Mouse (Mus musculus) liver, embryonic 12.5 days (tissue): Measurements from ENCODE around the gene Nrip2. TPM values are rescaled to one million over a fixed set of nuclear protein-coding genes. Genes with fewer than 3 reads are reported as not detected.

Experiments
- ATAC-seq: fragments of 200-750 bp; cut with Nextera tagmentation; 2 replicates; pipeline ENCODE4 v1.8.0; 2017; ENCODE audit warnings: moderate number of reproducible peaks, mild to moderate bottlenecking, moderate library complexity
- H3K27ac ChIP-seq: fragments of 300-500 bp; sonication (generic); 2 replicates; pipeline ENCODE4 v1.5.1; 2016; ENCODE audit warnings: mild to moderate bottlenecking
- H3K27me3 ChIP-seq: fragments of 300-500 bp; sonication (generic); replicated peaks from 2 replicates; pipeline ENCODE4 v1.6.1; 2016; ENCODE audit warnings: mild to moderate bottlenecking, moderate library complexity
- H3K36me3 ChIP-seq: fragments of 300-500 bp; sonication (generic); 2 replicates; pipeline ENCODE4 v1.6.1; 2016; ENCODE audit warnings: mild to moderate bottlenecking, moderate library complexity
- H3K4me1 ChIP-seq: fragments of 300-500 bp; sonication (generic); 2 replicates; pipeline ENCODE4 v1.6.1; 2016
- H3K4me2 ChIP-seq: fragments of 300-500 bp; sonication (generic); 2 replicates; pipeline ENCODE4 v1.6.1; 2016; ENCODE audit warnings: mild to moderate bottlenecking, moderate library complexity
- H3K4me3 ChIP-seq: fragments of 300-500 bp; sonication (generic); 2 replicates; pipeline ENCODE4 v1.5.1; 2016; ENCODE audit warnings: mild to moderate bottlenecking, moderate library complexity
- H3K9ac ChIP-seq: fragments of 300-500 bp; sonication (generic); 2 replicates; pipeline ENCODE4 v1.6.1; 2016; ENCODE audit warnings: mild to moderate bottlenecking, moderate library complexity
- H3K9me3 ChIP-seq: fragments of 300-500 bp; sonication (generic); replicated peaks from 2 replicates; pipeline ENCODE4 v1.6.1; 2016; ENCODE audit warnings: mild to moderate bottlenecking, moderate library complexity
- WGBS: fragments of 180-500 bp; shearing (Covaris S2); methylation state at CpG from one replicate; pipeline ENCODE4 v1.1.7; 2016; ENCODE audit not compliant: insufficient replicate concordance; 5-methylcytosine and 5-hydroxymethylcytosine counted together
- polyA plus RNA-seq: library from polyadenylated mRNA; unstranded; fragments of >200 nt; fragmentation: Nextera tagmentation; extraction: Ambion mirVana; gene quantifications from 2 replicates; pipeline ENCODE4 v1.2.1, GENCODE M21; 2016

Nrip2 gene
- polyA plus RNA-seq, 1 experiment from 2014 or later: 1.6 TPM

DNA sequence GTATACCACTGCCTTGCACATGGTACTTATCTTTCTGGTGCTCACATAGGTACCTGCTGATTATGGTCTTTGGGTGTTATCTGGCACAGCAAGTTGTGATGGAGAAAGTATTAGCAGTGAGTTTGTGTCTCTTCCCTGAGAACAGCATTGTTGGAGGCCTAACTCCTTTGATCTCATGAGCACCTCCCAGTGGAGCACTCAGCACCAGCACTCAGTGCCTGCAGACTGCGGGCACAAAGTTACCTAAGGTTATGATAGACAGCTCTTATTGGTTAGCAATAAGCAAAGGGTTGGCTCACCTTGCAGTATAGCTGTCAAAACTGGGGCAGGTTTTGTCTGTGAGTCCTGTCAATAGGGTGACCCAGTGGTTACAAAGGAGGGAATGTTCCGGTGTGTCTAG is 41.1 kb downstream of the Nrip2 start:
- Histone ChIP-seq H3K4me3 (no peak overlapping the region), H3K27ac (peak overlapping the region; percentile 58; the same call in 1 of the 2 replicates), H3K9ac (no peak overlapping the region), H3K36me3 (peaks cover 14% of the 10 kb centered on the region), H3K27me3 (0 out of 2 replicates have a peak, but pooled peaks cover 2% of the 10 kb centered on the region), H3K4me2 (no peak overlapping the region), H3K4me1 (peaks cover 48% of the 10 kb centered on the region), H3K9me3 (no peaks in the 10 kb centered on the region)
- 89% methylated on average over 2 of the region's 2 CpGs for WGBS
- no peak for ATAC-seq

DNA sequence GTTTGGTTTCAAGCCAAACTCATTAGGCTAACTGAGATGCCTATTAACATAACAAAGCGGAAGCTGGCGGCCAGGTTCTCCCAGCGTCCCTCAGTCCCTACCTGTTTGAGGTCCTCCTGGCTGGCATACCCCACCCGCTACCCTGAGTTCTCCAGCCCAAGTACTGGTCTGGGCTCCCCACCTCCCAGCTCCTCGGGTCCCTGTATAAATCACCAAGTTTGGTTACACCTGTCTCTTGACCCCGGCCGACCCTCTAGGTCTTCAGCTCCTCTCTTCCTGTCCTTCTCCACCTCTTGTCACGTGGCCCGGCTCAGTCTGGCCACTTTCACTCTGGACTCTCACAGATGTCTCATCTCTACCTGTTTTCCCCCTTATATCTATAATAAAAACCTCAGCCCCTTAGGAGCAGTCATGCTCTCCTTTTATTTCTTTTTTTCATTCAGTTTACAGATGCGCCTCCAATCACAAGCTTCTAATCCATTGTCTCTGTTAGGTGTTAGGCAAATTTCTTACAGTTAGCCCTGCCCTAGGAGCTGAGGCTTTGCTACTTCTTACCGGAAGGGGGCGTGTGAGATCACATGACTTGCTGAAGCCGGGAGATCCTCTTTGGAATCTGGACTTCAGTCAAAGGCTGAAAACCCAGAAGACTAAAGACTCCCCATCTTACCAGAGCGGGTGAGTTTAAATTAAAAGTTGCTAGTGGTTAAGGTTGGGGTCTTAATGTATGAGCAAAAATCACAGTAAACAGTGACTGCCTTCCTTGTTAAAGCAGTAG is 46.9 kb downstream of the Nrip2 start:
- H3K4me3 ChIP-seq: 0 out of 2 replicates have a peak overlapping the region, but pooled peaks have one; percentile 2
- peak overlapping the region; percentile 52 for H3K4me2 ChIP-seq
- H3K36me3 ChIP-seq: no peaks in the 10 kb centered on the region
- no peaks in the 10 kb centered on the region for H3K9me3 ChIP-seq
- peaks cover 16% of the 10 kb centered on the region for H3K4me1 ChIP-seq
- ATAC-seq: peak; percentile 62; the same call in 1 of the 2 replicates
- peaks cover 5% of the 10 kb centered on the region; the same call in 1 of the 2 replicates for H3K27me3 ChIP-seq
- no peak overlapping the region for H3K9ac ChIP-seq
- WGBS: 15% methylated on average over 14 of the region's 14 CpGs
- H3K27ac ChIP-seq: no peak overlapping the region

DNA sequence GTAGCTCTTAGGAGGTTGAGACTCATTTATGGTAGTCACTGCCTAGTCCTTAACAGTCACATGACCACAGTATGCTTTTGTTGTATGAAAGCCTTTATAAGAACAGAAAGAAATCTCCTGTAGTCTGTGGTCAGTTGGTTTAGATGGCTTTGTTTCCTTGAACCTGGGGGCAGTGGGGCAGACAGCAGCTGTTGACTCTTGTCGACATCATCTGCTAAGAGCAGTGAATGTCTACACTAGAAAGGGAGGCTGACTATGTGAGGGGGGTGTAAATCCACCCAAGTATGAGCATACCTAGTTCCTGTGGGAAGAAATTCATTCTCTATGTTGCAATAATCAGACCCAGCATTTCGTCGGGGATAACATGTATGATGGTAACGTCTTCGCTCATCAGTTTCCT is 48.0 kb downstream of the Nrip2 start:
- Histone ChIP-seq H3K36me3 (no peaks in the 10 kb centered on the region), H3K4me3 (no peak overlapping the region), H3K4me2 (no peak overlapping the region), H3K27me3 (peaks cover 5% of the 10 kb centered on the region; the same call in 1 of the 2 replicates), H3K27ac (no peak overlapping the region), H3K9ac (no peak overlapping the region), H3K9me3 (no peaks in the 10 kb centered on the region), H3K4me1 (peaks cover 16% of the 10 kb centered on the region)
- WGBS: 82% methylated on average over 5 of the region's 5 CpGs
- no peak for ATAC-seq

DNA sequence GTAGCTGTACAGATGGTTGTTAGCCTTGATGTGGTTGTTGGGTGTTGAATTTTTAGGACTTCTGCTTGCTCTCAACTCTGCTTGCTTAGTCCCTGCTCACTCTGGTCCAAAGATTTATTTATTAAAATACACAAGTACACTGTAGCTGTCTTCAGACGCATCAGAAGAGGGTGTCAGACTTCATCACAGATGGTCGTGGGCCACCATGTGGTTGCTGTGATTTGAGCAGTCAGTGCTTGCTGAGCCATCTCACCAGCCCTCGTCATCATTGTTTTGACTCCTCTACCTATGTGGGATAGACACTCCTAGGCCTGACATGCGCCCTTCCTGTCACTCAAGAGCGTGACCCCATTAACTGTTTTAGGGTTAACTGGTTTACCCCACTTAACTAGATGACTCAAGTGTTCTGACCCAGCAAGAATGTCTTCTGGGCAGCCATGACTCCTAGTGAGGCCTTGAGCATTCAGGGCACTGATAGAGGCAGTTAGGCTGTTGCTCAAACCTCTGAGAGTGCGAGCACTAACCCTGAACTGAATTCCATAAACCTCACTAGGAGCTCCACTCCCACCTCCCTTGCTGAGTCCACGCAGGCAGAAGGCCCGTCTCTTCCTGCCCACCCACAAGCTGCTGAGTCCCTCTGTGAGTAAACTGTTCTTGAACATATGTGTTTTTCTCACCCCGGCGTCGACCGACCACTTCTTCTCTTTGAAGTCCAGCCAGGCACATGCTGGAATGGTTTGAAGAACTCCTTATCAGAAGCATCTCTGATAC is 56.9 kb downstream of the Nrip2 start:
- ATAC-seq: no peak
- no peak overlapping the region for H3K27ac ChIP-seq
- H3K9me3 ChIP-seq: no peaks in the 10 kb centered on the region
- no peaks in the 10 kb centered on the region for H3K4me1 ChIP-seq
- WGBS: 62% methylated on average over 12 of the region's 12 CpGs
- no peaks in the 10 kb centered on the region for H3K27me3 ChIP-seq
- H3K9ac ChIP-seq: no peak overlapping the region
- no peak overlapping the region for H3K4me3 ChIP-seq
- H3K36me3 ChIP-seq: no peaks in the 10 kb centered on the region
- no peak overlapping the region for H3K4me2 ChIP-seq

DNA sequence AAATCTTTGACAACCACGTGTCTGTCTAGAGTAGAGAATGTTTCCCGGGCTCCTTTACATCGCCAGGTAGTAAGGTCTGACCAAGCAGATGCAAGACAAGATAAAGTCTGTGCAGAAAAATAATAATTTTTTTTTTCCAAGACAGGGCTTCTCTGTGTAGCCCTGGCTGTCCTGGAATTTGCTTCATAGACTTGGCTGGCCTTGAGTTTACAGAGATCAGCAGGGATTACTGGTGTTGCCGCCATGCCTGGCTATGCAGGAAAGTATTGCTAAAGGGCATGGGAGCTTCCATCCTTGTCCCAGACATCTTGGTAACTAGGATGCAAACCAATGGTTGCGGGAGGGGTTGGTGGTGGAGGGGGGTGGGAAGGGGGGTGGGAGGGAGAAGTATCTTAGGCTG is 58.1 kb downstream of the Nrip2 start:
- 70% methylated on average over 5 of the region's 5 CpGs for WGBS
- H3K36me3 ChIP-seq: no peaks in the 10 kb centered on the region
- no peak overlapping the region for H3K27ac ChIP-seq
- H3K9me3 ChIP-seq: no peaks in the 10 kb centered on the region
- H3K27me3 ChIP-seq: no peaks in the 10 kb centered on the region
- no peaks in the 10 kb centered on the region for H3K4me1 ChIP-seq
- H3K4me3 ChIP-seq: no peak overlapping the region
- no peak overlapping the region for H3K9ac ChIP-seq
- ATAC-seq: no peak
- H3K4me2 ChIP-seq: no peak overlapping the region

DNA sequence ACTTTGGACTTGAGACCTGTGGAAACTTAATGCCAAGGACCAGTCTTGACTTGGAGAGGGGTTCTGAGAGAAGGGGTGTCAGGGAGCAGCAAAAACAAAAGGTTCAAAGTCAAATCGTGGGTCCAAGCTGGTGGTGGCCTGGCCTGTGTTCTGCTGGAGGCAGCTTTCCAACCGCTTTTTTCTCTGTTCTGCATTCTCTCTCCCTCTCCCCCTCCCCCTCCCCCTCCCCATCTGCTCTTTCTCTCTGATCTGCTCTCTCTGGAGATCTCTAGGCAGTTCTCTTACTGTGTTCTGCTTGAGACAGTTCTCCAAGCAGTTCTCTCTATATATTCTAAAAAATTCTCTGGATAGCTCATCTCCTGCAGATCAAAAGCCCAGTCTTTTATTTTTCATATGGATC is 61.2 kb downstream of the Nrip2 start:
- no peaks in the 10 kb centered on the region for H3K36me3 ChIP-seq
- no peak overlapping the region for H3K27ac ChIP-seq
- 14% methylated on average over 2 of the region's 2 CpGs for WGBS
- no peak for ATAC-seq
- no peak overlapping the region for H3K4me2 ChIP-seq
- no peak overlapping the region for H3K4me3 ChIP-seq
- H3K9ac ChIP-seq: no peak overlapping the region
- 0 out of 2 replicates have a peak, but pooled peaks cover 3% of the 10 kb centered on the region for H3K4me1 ChIP-seq
- no peaks in the 10 kb centered on the region for H3K27me3 ChIP-seq
- H3K9me3 ChIP-seq: no peaks in the 10 kb centered on the region

DNA sequence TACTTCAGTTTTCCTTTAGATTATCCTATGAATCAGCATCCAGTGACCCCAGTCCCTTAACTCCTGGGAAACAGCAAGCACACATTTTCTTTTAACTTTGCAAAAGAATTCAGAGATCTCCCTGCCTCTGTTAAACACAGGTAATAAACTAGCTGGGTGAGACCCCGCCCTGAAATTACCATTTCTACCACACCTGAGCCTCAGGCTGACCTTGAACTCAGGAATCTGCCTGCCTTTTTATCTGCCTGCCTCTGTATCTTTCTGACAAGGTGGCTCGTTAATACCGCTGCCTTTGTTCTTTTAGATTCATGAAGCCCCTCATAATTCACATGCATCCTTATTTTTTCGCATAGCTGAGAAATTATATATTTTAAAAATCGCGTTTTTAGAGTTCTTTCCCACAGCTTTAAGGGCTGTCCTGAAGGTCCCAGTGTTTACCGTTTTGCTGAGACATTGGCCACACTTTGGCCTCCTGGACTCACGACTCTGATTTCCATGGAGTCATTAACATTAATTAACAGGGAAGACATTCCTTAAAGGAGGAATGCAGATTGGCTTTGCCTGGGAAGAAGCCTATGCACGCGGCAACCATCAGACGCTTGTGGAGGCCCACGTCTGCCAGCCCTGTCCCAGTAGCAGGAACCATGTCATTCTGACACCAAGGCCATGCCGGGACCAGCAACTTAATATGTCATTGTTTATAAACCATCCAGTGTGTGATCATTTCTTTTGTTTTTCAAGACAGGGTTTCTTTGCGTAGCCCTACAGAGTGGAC is 61.8 kb downstream of the Nrip2 start:
- Histone ChIP-seq H3K4me1 (peaks cover 7% of the 10 kb centered on the region), H3K27me3 (no peaks in the 10 kb centered on the region), H3K27ac (no peak overlapping the region), H3K4me3 (no peak overlapping the region), H3K4me2 (no peak overlapping the region), H3K9ac (no peak overlapping the region), H3K9me3 (no peaks in the 10 kb centered on the region), H3K36me3 (no peaks in the 10 kb centered on the region)
- WGBS: 69% methylated on average over 14 of the region's 14 CpGs
- no peak for ATAC-seq

DNA sequence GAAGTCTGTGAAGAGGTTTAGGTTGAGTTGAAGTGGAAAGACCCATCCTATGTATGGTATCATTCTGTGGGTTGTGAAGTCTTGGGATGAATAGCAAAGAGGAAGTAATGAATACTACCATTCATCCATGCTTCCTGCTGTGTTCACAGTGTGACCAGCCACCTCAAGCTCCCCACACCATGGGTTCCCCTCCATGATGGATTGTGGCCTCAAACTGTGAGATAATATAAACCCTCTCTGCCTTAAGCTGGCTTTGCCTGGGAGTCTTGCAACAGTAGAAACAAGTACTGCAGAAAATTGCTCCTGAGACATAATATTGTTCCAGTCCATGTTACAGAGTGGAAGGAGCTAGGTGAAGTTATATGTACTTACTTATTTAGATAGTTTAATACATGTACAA is 62.5 kb downstream of the Nrip2 start:
- no peaks in the 10 kb centered on the region for H3K36me3 ChIP-seq
- no peak overlapping the region for H3K4me2 ChIP-seq
- H3K4me1 ChIP-seq: peaks cover 14% of the 10 kb centered on the region
- H3K9ac ChIP-seq: no peak overlapping the region
- H3K4me3 ChIP-seq: no peak overlapping the region
- H3K27ac ChIP-seq: no peak overlapping the region
- no peak for ATAC-seq
- H3K27me3 ChIP-seq: no peaks in the 10 kb centered on the region
- no peaks in the 10 kb centered on the region for H3K9me3 ChIP-seq

DNA sequence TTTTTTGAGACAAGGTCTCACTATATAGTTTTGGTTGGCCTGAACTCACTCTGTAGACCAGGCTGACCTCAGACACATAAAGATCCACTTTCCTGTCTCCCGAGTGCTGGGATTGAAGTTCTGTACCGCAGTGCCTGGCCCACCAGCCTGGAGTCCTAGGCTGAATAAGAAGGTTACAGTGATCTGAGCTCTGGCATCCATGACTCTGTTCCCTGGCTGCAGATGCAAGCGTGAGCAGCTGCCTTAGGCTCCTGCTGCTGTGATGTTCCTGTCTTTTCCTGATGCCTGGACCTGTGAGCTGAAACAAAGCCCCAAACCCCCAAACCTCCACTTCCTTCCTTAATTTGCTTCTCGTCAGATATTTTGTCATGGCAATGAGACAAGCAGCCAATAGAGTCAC is 65.9 kb downstream of the Nrip2 start:
- no peaks in the 10 kb centered on the region for H3K36me3 ChIP-seq
- H3K9me3 ChIP-seq: no peaks in the 10 kb centered on the region
- no peak overlapping the region for H3K4me3 ChIP-seq
- ATAC-seq: no peak
- no peaks in the 10 kb centered on the region for H3K27me3 ChIP-seq
- 61% methylated on average over 4 of the region's 4 CpGs for WGBS
- H3K4me1 ChIP-seq: peaks cover 31% of the 10 kb centered on the region
- H3K4me2 ChIP-seq: no peak overlapping the region
- no peak overlapping the region for H3K27ac ChIP-seq
- no peak overlapping the region for H3K9ac ChIP-seq

Other genes starting within 250 kb of the Nrip2 start
- 1.1 and 1.7 TPM in 2 replicates for gene Tead4, start 98.5 kb upstream of the Nrip2 start, polyA plus RNA-seq
- gene Tulp3, start 43.4 kb upstream of the Nrip2 start, polyA plus RNA-seq: 4.7 and 4.8 TPM in 2 replicates
- gene Rhno1, start 36.4 kb upstream of the Nrip2 start, polyA plus RNA-seq: 78.6 and 81.0 TPM in 2 replicates
- 24.5 and 26.6 TPM in 2 replicates for gene Foxm1, start 36.3 kb upstream of the Nrip2 start, polyA plus RNA-seq
- gene Tex52, start 23.8 kb upstream of the Nrip2 start, polyA plus RNA-seq: not detected in 2 replicates
- not detected in 2 replicates for gene Gm44596, start 23.8 kb upstream of the Nrip2 start, polyA plus RNA-seq
- gene Itfg2, start 25.6 kb downstream of the Nrip2 start, polyA plus RNA-seq: 18.5 and 20.3 TPM in 2 replicates
- 332 and 346 TPM in 2 replicates for gene Fkbp4, start 39.4 kb downstream of the Nrip2 start, polyA plus RNA-seq
- 38.6 and 46.3 TPM in 2 replicates for gene Pzp, start 127.4 kb downstream of the Nrip2 start, polyA plus RNA-seq
- gene A2ml1, start 182.3 kb downstream of the Nrip2 start, polyA plus RNA-seq: 1.4 and 1.7 TPM in 2 replicates
- gene Klrb1a, start 224.2 kb downstream of the Nrip2 start, polyA plus RNA-seq: 0.12 TPM in 1 of 2 replicates, not detected in the other